24 mouse cellular contexts compared by ENCODE assay signal in the genomic region with DNA sequence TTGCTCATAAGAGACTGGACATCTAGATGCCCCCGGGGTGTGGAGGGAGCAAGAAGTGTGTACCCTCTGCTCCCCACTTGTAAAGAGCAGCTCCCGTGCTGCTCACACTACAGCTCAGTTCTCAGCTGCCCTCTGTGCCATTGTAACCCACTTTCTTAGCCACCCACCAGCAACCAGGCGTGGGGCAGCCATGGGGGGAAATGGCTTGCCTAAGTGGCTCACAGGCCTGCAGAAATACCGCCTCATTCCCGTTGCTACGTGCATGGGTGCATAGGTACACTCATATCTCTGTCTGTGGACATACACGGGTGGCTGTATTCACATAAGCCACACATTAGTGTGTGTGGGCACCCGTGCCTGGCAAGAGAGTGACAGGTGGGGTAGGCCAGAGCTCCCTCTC. TPM values are rescaled to one million over a fixed set of nuclear protein-coding genes. Genes with fewer than 3 reads are reported as not detected.
DNase-seq lines count a peak whose midpoint lies in the region; TF ChIP-seq lines count a peak whose summit lies in the region.
"Had no signal": no experiment of that assay in that cellular context is flagged by ENCODE, and none has a peak within 500 bp of the region (broad histone marks: within the 10 kb centered on the region; RNA-seq: fewer than 3 reads in every experiment).

No protein-coding gene starts in this region.

- intact Hi-C loops in gastrocnemius, adult 2 months (cut with DNase I) = no loop called here
- intact Hi-C loops in gastrocnemius, postnatal 36 days (cut with DNase I) = no loop called here
- intact Hi-C loops in heart, postnatal 14 days (cut with DNase I) = loop anchor here (2.0 kb wide), 1 partner anchor 18 kb away; no protein-coding TSS in a partner anchor
- intact Hi-C loops in heart, adult 2 months (cut with DNase I) = no loop called here

- peaks cover 13% of the 10 kb centered on the region for H3K4me1 ChIP-seq in heart, adult 2 months (ENCODE audit: control insufficient read depth, insufficient read depth, low read length)
- peaks cover 3% of the 10 kb centered on the region; the same call in 1 of the 2 replicates for H3K4me1 ChIP-seq in brown adipose tissue, adult 24 weeks (ENCODE audit: control insufficient read depth, insufficient read depth, insufficient read length, low read length)

- peak overlapping the region; percentile 90 for H3K27ac ChIP-seq in gastrocnemius, adult 2 months
- peak overlapping the region; percentile 18; the same call in 1 of the 2 replicates for H3K27ac ChIP-seq in heart, adult 2 months
- no peak overlapping the region for H3K27ac ChIP-seq in brown adipose tissue, adult 24 weeks (replicated peaks; ENCODE audit: low read depth, low read length)

- no peak for TF ChIP-seq CTCF in gastrocnemius, adult 2 months (IDR thresholded peaks at IDR 0.05)
- no peak for TF ChIP-seq CTCF in heart, adult 2 months (IDR thresholded peaks at IDR 0.05)

- H3K79me2 ChIP-seq in heart, adult 2 months (replicated peaks; ENCODE audit: control insufficient read depth, insufficient read depth, low read length) = no peaks in the 10 kb centered on the region

- H3K36me3 ChIP-seq in heart, adult 2 months (ENCODE audit: control insufficient read depth, insufficient read depth, low read length) = no peaks in the 10 kb centered on the region
- H3K36me3 ChIP-seq: G1E had no signal

- H3K9ac ChIP-seq in heart, adult 2 months (ENCODE audit: low read depth, low read length) = no peak overlapping the region

- 86% methylated on average over 8 of the region's 8 CpGs for WGBS in heart, adult 2 months

- TF ChIP-seq EP300 in heart, adult 2 months (IDR thresholded peaks at IDR 0.05; ENCODE audit: insufficient read depth, low read depth, low read length) = no peak

- H3K27me3 ChIP-seq in heart, adult 2 months (ENCODE audit: control insufficient read depth, insufficient read depth, low read length) = no peaks in the 10 kb centered on the region

- H3K4me3 ChIP-seq in gastrocnemius, adult 2 months = peak overlapping the region; percentile 69
- H3K4me3 ChIP-seq in heart, adult 2 months = no peak overlapping the region
- H3K4me3 ChIP-seq in brown adipose tissue, adult 24 weeks (ENCODE audit: insufficient read depth, low read depth, low read length) = peak overlapping the region; percentile 4; the same call in 1 of the 2 replicates

- no peak for TF ChIP-seq POLR2A in heart, adult 2 months (IDR thresholded peaks at IDR 0.05; ENCODE audit: insufficient read depth, low read depth, low read length)

- no peak for DNase-seq in gastrocnemius, adult 2 months
- DNase-seq in gastrocnemius, postnatal 36 days = no peak
- peak; percentile 93 for DNase-seq in heart, adult 11 months
- DNase-seq in heart, postnatal 14 days = no peak
- no peak for DNase-seq in heart, adult 2 months
- no peak for DNase-seq in heart, adult 9 months (ENCODE audit: low spot score in 2 of 2)
- DNase-seq in cerebellum, adult 8-10 months = no peak
- DNase-seq: adrenal gland, adult 2 months; adrenal gland, adult 8-10 months; adrenal gland, postnatal 10 days; adrenal gland, postnatal 14 days; adrenal gland, postnatal 25 days; adrenal gland, postnatal 36 days; B cell, adult 2 months; cerebellum, adult 11 months; cerebellum, adult 11-12 months; cerebellum, adult 18-20 months had no signal

RNA-seq across cellular contexts. Expression of gene Tnxb, which starts 7.4 kb away (rescaled TPM):
- total RNA-seq in gastrocnemius, adult 2 months (2021) = 10 to 100 TPM; 30.7 to 41.6 TPM
- total RNA-seq in gastrocnemius, postnatal 36 days (2021) = 10 to 100 TPM; 33.8 to 37.0 TPM
- total RNA-seq in heart, postnatal 14 days (2021) = 10 to 100 TPM; 48.6 to 56.7 TPM
- 10 to 100 TPM; 28.5 to 28.8 TPM for total RNA-seq in heart, adult 2 months (2021)
- 27.3 and 32.7 TPM in 2 replicates for polyA plus RNA-seq in heart, adult 2 months (2012; rRNA removed)
- polyA plus RNA-seq in brown adipose tissue, adult 24 weeks (2012; ENCODE audit: insufficient read depth, insufficient read length, missing spikeins) = 9.7 and 10.1 TPM in 2 replicates
- total RNA-seq: CH12.LX had no signal
- polyA plus RNA-seq: activated CD4-positive, CD25-positive, alpha-beta regulatory T cell, adult 4 months; CD4-positive, CD25-positive, alpha-beta regulatory T cell, adult 4 months; G1E had no signal

RNA-seq across cellular contexts. Expression of gene Atf6b, which starts 16.0 kb away (rescaled TPM):
- 1 to 10 TPM; 7.1 to 9.1 TPM for total RNA-seq in gastrocnemius, adult 2 months (2021)
- 1 to 10 TPM; 5.7 to 6.6 TPM for total RNA-seq in gastrocnemius, postnatal 36 days (2021)
- 10 to 100 TPM; 18.0 to 19.0 TPM for total RNA-seq in heart, postnatal 14 days (2021)
- total RNA-seq in heart, adult 2 months (2021) = 10 to 100 TPM; 15.3 to 18.4 TPM
- 25.3 and 27.4 TPM in 2 replicates for polyA plus RNA-seq in heart, adult 2 months (2012; rRNA removed)
- 16.2 and 17.1 TPM in 2 replicates for polyA plus RNA-seq in brown adipose tissue, adult 24 weeks (2012; ENCODE audit: insufficient read depth, insufficient read length, missing spikeins)

RNA-seq across cellular contexts. Expression of gene Fkbpl, which starts 18.4 kb away (rescaled TPM):
- 1 to 10 TPM; 4.5 to 9.3 TPM for total RNA-seq in gastrocnemius, adult 2 months (2021)
- 1 to 10 TPM; 6.0 to 8.2 TPM for total RNA-seq in gastrocnemius, postnatal 36 days (2021)
- total RNA-seq in heart, postnatal 14 days (2021) = 1 to 10 TPM; 8.2 to 8.3 TPM
- 1 to 10 TPM; 7.9 TPM for total RNA-seq in heart, adult 2 months (2021)
- 4.0 and 8.8 TPM in 2 replicates for polyA plus RNA-seq in heart, adult 2 months (2012; rRNA removed)
- polyA plus RNA-seq in brown adipose tissue, adult 24 weeks (2012; ENCODE audit: insufficient read depth, insufficient read length, missing spikeins) = 11.1 and 26.4 TPM in 2 replicates

RNA-seq across cellular contexts. Expression of gene Prrt1, which starts 33.6 kb away (rescaled TPM):
- total RNA-seq in gastrocnemius, adult 2 months (2021) = under 1 TPM; 0.28 to 0.36 TPM
- total RNA-seq in gastrocnemius, postnatal 36 days (2021) = 1 to 10 TPM in 1 of 2 experiments, under 1 TPM in 1; 0.35 to 1.5 TPM
- total RNA-seq in heart, postnatal 14 days (2021) = 1 to 10 TPM; 1.9 to 3.1 TPM
- 1 to 10 TPM in 1 of 2 experiments, under 1 TPM in 1; 0.86 to 1.4 TPM for total RNA-seq in heart, adult 2 months (2021)
- polyA plus RNA-seq in heart, adult 2 months (2012; rRNA removed) = 2.7 and 7.0 TPM in 2 replicates
- not detected in 2 replicates for polyA plus RNA-seq in brown adipose tissue, adult 24 weeks (2012; ENCODE audit: insufficient read depth, insufficient read length, missing spikeins)
- total RNA-seq: CH12.LX, G1E, MEL had no signal
- polyA plus RNA-seq: C2C12, G1E had no signal

RNA-seq across cellular contexts. Expression of gene Ppt2, which starts 34.7 kb away (rescaled TPM):
- 10 to 100 TPM; 40.5 to 42.2 TPM for total RNA-seq in gastrocnemius, adult 2 months (2021)
- 10 to 100 TPM; 36.2 to 40.0 TPM for total RNA-seq in gastrocnemius, postnatal 36 days (2021)
- 10 to 100 TPM; 42.6 to 43.2 TPM for total RNA-seq in heart, postnatal 14 days (2021)
- 10 to 100 TPM; 53.0 to 63.9 TPM for total RNA-seq in heart, adult 2 months (2021)
- polyA plus RNA-seq in heart, adult 2 months (2012; rRNA removed) = 50.5 and 55.7 TPM in 2 replicates
- polyA plus RNA-seq in brown adipose tissue, adult 24 weeks (2012; ENCODE audit: insufficient read depth, insufficient read length, missing spikeins) = 30.2 and 32.3 TPM in 2 replicates
